Mouse (Mus musculus): Measurements from ENCODE around the gene Fam117a. TPM values are rescaled to one million over a fixed set of nuclear protein-coding genes. Genes with fewer than 3 reads are reported as not detected.
"Not testable (repeated sequence)": the region's sequence is repeated elsewhere in the genome, so short reads cannot be mapped to it uniquely, and the experiment has no call there.

The Fam117a gene
- polyA plus RNA-seq, 1 experiment from 2014 or later, result 5.5 TPM

GRCm38 (mm10) chr11:95402196-95402595, 65.4 kb downstream of the Fam117a start:
- H3K9me3 ChIP-seq (ENCODE audit: control insufficient read depth), result no peaks in the 10 kb centered on the region
- H3K27me3 ChIP-seq (replicated peaks; ENCODE audit: control insufficient read depth, insufficient read depth, low read length), result no peaks in the 10 kb centered on the region
- ATAC-seq, result no peak
- 34% methylated on average over 5 of the region's 5 CpGs for WGBS
- H3K4me3 ChIP-seq (ENCODE audit: low read depth, low read length), result no peak overlapping the region
- H3K36me3 ChIP-seq (ENCODE audit: control insufficient read depth, insufficient read depth), result no peaks in the 10 kb centered on the region
- TF ChIP-seq CTCF (IDR thresholded peaks at IDR 0.05; ENCODE audit: low read depth), result no peak
- H3K4me1 ChIP-seq (replicated peaks; ENCODE audit: control insufficient read depth, insufficient read depth, low read length), result no peaks in the 10 kb centered on the region; the same call in 1 of the 2 replicates
- no peak overlapping the region for H3K9ac ChIP-seq (ENCODE audit: low read depth, low read length)
- H3K27ac ChIP-seq (ENCODE audit: low read depth, low read length), result no peak overlapping the region; the same call in 1 of the 2 replicates
- no peak overlapping the region for H3K4me2 ChIP-seq (replicated peaks; ENCODE audit: low read depth)

GRCm38 (mm10) chr11:95402658-95403101, 65.9 kb downstream of the Fam117a start:
- H3K4me1 ChIP-seq (replicated peaks; ENCODE audit: control insufficient read depth, insufficient read depth, low read length), result no peaks in the 10 kb centered on the region; the same call in 1 of the 2 replicates
- H3K27ac ChIP-seq (ENCODE audit: low read depth, low read length), result no peak overlapping the region
- H3K4me2 ChIP-seq (replicated peaks; ENCODE audit: low read depth), result no peak overlapping the region
- no peaks in the 10 kb centered on the region for H3K9me3 ChIP-seq (ENCODE audit: control insufficient read depth)
- WGBS, result 37% methylated on average over 8 of the region's 8 CpGs
- TF ChIP-seq CTCF (IDR thresholded peaks at IDR 0.05; ENCODE audit: low read depth), result no peak
- no peaks in the 10 kb centered on the region for H3K27me3 ChIP-seq (replicated peaks; ENCODE audit: control insufficient read depth, insufficient read depth, low read length)
- H3K9ac ChIP-seq (ENCODE audit: low read depth, low read length), result no peak overlapping the region
- H3K36me3 ChIP-seq (ENCODE audit: control insufficient read depth, insufficient read depth), result no peaks in the 10 kb centered on the region
- no peak for ATAC-seq
- no peak overlapping the region for H3K4me3 ChIP-seq (ENCODE audit: low read depth, low read length)

GRCm38 (mm10) chr11:95403382-95404340, 66.8 kb downstream of the Fam117a start:
- TF ChIP-seq CTCF (IDR thresholded peaks at IDR 0.05; ENCODE audit: low read depth), result no peak
- Histone ChIP-seq H3K9ac (ENCODE audit: low read depth, low read length) (no peak overlapping the region), H3K27ac (ENCODE audit: low read depth, low read length) (no peak overlapping the region), H3K36me3 (ENCODE audit: control insufficient read depth, insufficient read depth) (no peaks in the 10 kb centered on the region), H3K9me3 (ENCODE audit: control insufficient read depth) (no peaks in the 10 kb centered on the region), H3K4me3 (ENCODE audit: low read depth, low read length) (no peak overlapping the region), H3K27me3 (replicated peaks; ENCODE audit: control insufficient read depth, insufficient read depth, low read length) (no peaks in the 10 kb centered on the region), H3K4me1 (replicated peaks; ENCODE audit: control insufficient read depth, insufficient read depth, low read length) (no peaks in the 10 kb centered on the region; the same call in 1 of the 2 replicates), H3K4me2 (replicated peaks; ENCODE audit: low read depth) (no peak overlapping the region)
- ATAC-seq, result no peak
- 75% methylated on average over 16 of the region's 16 CpGs for WGBS

DNA sequence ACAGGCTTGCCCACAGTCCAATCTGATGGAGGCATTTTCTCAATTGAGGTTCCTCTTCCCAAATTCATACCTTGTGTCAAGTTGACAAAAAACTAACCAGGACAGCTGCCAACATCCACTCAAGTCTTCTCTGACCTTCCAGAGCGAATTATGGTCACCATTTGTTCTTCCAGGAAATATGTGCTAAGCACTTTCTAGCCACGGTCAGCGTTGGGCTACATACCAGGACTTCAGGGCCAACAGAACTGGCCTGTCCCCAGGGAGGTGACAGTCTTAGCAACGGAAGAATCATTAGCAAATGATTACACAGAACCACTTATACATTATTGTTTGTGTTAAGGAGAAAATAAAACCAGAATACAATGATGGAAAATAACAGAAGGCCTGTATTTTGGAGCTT, 69.0 kb downstream of the Fam117a start:
- WGBS, result 61% methylated on average over 4 of the region's 4 CpGs
- no peak for ATAC-seq
- Histone ChIP-seq H3K9ac (ENCODE audit: low read depth, low read length) (no peak overlapping the region), H3K27ac (ENCODE audit: low read depth, low read length) (no peak overlapping the region), H3K27me3 (replicated peaks; ENCODE audit: control insufficient read depth, insufficient read depth, low read length) (no peaks in the 10 kb centered on the region; the same call in 1 of the 2 replicates), H3K36me3 (ENCODE audit: control insufficient read depth, insufficient read depth) (no peaks in the 10 kb centered on the region), H3K4me2 (replicated peaks; ENCODE audit: low read depth) (no peak overlapping the region), H3K9me3 (ENCODE audit: control insufficient read depth) (no peaks in the 10 kb centered on the region), H3K4me3 (ENCODE audit: low read depth, low read length) (no peak overlapping the region), H3K4me1 (replicated peaks; ENCODE audit: control insufficient read depth, insufficient read depth, low read length) (no peaks in the 10 kb centered on the region; the same call in 1 of the 2 replicates)
- TF ChIP-seq CTCF (IDR thresholded peaks at IDR 0.05; ENCODE audit: low read depth), result no peak

DNA sequence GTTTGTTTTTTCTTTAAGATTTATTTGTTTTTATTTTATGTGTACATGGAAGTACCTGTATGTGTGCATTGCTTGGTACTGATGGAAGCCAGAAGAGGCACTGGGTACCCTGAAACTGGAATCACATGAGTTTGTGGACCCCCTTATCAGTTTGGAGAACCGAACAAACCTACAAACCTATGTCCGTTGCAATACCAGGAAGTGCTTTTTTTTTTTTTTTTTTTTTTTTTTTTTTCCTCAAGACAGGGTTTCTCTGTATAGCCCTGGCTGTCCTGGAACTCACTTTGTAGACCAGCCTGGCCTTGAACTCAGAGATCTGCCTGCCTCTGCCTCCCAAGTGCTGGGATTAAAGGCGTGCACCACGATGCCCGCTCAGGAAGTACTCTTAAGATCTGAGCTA, 69.6 kb downstream of the Fam117a start:
- H3K4me2 ChIP-seq (replicated peaks; ENCODE audit: low read depth); H3K9me3 ChIP-seq (ENCODE audit: control insufficient read depth); H3K4me1 ChIP-seq (replicated peaks; ENCODE audit: control insufficient read depth, insufficient read depth, low read length); H3K27me3 ChIP-seq (replicated peaks; ENCODE audit: control insufficient read depth, insufficient read depth, low read length); H3K4me3 ChIP-seq (ENCODE audit: low read depth, low read length); ATAC-seq; H3K36me3 ChIP-seq (ENCODE audit: control insufficient read depth, insufficient read depth); H3K9ac ChIP-seq (ENCODE audit: low read depth, low read length); H3K27ac ChIP-seq (ENCODE audit: low read depth, low read length): not testable (repeated sequence)
- WGBS, result 80% methylated on average over 5 of the region's 5 CpGs

GRCm38 (mm10) chr11:95409450-95410112, 72.8 kb downstream of the Fam117a start:
- Histone ChIP-seq H3K27ac (ENCODE audit: low read depth, low read length) (no peak overlapping the region), H3K36me3 (ENCODE audit: control insufficient read depth, insufficient read depth) (no peaks in the 10 kb centered on the region), H3K9me3 (ENCODE audit: control insufficient read depth) (no peaks in the 10 kb centered on the region), H3K4me2 (replicated peaks; ENCODE audit: low read depth) (no peak overlapping the region), H3K9ac (ENCODE audit: low read depth, low read length) (no peak overlapping the region), H3K4me1 (replicated peaks; ENCODE audit: control insufficient read depth, insufficient read depth, low read length) (no peaks in the 10 kb centered on the region), H3K4me3 (ENCODE audit: low read depth, low read length) (no peak overlapping the region), H3K27me3 (replicated peaks; ENCODE audit: control insufficient read depth, insufficient read depth, low read length) (no peaks in the 10 kb centered on the region; the same call in 1 of the 2 replicates)
- TF ChIP-seq CTCF (IDR thresholded peaks at IDR 0.05; ENCODE audit: low read depth), result no peak
- 76% methylated on average over 10 of the region's 10 CpGs for WGBS
- no peak for ATAC-seq

Measured in intestine, postnatal 0 days (tissue).